Mouse (Mus musculus) layer of hippocampus, adult 9-11 months (tissue): Measurements from ENCODE around the gene Mlph.

Experiments
- DNase-seq: peaks from one replicate; pipeline ENCODE4 v3.0.0; 2022

The Mlph gene

DNA sequence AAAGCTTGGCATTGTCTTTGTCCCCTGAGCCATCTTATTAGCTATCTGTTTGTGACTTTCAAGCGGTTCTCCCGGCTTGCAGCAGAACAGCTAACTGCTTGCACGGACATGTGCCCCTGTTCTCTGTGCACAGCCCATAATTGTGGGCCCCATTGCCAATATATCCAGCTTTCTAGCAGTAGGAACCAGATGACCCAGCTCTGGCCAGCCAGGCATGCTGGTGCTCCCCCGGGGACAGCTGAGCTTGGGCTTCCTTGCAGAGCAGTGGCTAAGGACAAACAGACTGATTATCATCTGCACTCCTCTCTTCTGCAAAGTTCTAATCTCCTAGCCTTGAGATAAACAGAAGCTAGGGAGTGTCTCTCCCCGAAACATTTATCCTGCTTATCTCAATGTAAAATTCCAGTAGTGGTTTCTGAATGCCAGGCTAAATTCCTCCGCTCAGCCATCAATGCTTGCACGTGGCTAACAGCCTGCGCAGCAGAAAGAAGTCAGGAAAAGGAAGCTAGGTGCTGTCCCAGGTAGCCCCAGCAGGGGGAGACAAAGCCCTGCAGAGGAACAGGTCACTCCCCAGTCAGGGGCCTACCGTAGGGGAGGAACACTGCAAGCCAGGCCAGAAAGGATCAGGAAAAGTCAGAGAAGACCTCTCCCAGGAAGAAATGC lies 58.2 kb downstream of the Mlph start:
- DNase-seq, result peak; percentile 82

DNA sequence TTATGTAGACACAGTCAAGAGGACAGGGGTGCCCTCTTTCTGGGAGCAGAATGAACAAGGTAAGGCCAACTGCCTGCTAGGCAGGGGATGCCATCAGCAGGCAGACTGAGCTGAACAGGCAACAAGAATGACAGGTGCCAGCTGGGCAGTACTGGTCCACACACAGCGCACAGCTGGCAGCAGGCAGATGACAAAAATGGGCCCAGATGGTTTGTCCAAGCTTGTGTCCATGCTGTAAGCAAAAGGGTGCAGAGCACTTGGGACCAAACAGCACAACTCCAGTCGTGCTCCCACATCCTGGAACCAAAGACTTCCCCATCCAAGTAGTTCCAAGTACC lies 58.7 kb downstream of the Mlph start:
- DNase-seq, result no peak

DNA sequence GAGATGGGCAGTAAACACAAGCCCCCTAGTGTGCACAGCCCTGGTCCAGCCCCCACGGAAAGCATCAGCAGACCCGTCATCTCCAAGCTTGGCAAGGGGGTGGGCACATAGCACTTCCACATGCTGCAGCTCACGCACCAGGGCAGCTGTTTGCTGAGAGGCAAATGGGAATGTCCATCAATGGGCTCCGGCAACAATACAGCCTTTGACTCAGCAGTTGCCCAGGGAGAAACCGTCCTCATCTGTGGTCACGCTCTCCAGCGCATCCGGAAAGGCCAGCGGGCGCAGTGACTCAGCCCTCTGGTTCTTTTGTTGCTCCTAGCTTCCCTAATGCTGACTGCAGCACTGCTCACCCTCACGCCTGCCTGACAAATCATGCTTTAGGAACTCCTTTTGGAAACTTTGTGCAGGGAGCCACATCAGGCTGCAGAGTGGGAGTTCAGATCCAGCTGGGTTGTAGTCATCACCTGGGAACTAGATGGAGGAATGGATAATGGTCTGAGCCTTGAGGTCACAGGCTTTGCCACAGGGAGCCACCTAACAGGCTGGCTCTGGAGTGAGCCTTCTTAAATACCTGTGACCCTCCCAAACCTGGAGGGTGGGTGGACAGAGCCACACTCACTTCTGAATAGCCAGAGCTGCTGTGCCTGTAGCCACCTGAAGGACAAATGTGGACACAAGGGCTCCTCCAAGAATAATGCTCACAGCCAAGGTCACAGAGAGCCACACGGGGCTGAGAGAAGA lies 60.2 kb downstream of the Mlph start:
- DNase-seq, result peak; percentile 79

DNA sequence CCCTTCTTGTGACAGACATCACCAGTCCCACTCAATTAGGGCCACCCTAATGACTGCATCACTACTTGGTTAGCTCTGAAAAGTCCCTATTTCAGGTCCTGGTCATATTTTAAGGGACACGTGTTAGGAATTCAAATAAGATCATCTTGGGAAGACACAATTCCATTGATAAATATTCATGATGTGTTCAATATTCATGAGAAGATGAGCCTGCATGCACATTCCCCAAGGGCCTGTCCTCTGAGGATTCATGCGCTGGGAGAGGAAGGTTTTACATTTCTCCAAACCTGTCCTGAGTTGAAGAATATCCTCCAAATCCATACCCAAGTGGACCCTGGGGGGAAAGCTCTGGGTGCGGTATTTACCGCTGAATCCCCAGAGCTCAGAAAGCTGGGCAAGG lies 61.1 kb downstream of the Mlph start:
- no peak for DNase-seq

DNA sequence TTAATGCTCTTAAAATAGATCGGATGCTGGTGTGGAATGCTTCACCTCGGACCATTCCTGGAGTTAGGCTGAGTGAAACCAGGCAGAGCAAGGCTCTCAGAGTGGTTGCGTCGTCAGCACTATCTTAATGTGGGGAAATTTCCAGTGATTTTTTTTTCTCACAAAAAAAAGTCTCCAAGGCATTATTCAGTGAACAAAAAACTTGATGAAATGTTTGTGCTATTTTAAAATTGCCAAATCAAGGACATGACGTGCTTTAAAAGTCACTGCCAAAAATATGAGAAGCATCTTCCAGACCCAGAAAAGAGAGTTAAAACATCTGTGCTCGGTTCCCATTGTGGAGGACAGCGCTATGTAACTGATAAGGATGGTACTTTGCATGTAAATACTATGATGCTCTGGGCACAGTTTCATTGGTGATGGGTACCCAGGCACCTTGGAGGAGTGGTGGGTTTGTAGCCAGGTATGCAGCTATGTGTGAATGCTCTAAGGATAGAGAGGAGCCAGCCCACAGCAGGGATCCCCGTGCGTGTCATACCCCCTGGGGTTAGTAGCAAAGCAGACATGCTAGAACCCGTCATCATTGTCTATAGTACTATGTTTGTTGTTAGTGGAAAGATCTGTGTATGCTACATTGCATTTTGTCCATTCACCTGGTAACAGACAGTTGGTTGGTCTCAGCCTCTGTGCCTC lies 65.9 kb downstream of the Mlph start:
- peak; percentile 11 for DNase-seq

DNA sequence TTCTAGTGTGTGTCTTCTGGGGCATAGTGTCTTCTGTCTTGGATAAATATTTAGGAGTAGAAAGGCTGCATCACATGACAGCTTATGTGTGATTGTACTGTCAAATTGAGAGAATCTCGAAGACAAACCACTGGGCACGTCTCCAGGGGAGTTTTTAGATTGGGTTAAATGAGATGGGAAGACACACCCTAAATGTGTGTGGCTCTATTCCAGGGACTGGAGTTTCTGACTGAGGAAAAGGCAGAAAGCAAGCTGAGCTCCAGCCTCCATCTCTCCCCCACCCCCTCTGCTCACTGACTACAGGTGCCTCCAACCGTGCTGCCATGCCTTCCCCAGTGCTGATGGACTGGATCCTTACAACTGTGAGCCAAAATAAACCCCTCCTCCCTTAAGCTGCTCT lies 66.5 kb downstream of the Mlph start:
- peak; percentile 8 for DNase-seq

DNA sequence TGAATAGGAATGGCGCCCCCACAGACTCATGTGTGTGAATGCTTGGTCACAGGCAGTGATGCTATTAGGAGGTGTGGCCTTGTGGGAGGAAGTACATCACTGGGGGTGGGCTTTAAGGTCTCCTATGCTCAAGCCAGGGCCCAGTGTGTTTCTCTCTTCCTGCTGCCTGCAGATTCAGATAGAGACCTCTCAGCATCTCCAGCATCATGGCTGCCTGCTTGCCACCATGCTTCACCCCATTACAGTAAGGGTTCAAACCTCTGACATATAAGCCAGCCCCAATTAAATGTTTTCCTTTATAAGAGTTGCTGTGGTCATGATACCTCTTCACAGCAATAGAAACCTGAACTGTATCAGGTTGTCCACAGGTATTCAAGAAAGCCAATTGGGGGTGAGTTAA lies 81.0 kb downstream of the Mlph start:
- no peak for DNase-seq

DNA sequence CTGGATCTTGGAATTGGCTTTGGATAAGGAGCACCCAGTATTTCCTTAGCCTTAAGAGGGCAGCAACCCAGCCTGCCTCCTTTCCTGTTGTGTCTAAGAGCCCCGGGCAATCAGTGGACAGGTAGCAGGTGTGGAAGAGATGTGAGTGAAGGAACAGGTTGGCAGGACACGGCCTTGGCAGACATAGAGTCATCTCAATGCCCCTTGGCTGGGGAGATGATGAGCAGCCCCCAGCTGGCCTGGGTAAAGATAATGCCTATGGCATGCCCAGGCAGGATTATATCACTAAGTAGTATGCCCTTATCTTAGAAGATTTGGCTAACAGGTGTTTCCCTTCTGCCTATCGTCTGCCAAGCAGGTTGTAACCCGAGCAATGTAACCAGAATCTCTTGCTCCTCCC lies 82.3 kb downstream of the Mlph start:
- DNase-seq, result no peak

DNA sequence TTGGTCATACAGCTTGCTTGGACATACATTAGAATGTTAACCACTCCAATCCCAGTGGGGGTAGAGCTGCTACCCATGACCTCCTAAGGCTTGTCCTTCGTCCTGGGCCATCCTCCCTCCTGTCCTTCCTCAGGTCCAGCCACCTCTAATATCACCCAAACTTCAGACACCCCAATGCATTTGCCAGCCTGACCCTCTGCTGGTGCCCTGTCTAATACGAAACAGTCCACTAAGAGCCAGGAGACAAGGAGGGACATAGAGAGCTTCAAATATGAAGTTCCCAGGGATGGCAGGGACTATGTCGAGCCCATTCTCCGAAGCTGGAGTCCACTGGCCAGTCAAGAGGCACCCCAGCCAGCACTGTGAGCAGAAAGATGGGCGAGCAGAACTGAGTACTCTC lies 82.8 kb downstream of the Mlph start:
- DNase-seq, result no peak

DNA sequence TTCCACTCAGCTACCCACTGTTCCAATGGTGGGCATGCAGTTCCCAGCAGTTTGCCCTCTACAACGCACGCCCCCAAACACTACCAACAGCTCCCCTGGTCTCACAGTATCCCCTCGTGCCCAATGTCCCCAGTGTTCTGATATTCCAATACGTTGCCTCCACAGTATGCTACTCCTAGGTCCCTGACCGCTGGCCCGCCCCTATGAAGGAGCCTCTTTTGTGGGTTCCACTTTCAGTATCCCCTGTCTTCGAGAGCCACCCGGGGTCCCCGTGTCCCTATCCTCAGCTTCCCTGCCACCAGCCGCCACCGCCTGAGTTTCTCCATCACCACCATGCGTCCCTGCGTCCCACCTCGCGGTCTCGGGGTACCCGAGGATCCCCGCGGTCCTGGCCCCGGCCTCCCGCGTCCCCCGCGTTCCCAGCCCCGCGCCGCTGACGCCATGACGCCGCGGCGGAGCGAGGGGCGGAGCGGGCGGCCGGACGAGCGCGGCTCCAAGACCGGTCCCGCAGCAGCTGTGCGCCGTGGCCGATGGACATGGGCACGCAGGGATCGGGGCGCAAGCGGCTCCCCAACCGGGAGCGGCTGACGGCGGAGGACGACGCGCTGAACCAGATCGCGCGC lies 83.5 kb downstream of the Mlph start, which contains the start of gene Lrrfip1:
Lrrfip1 (plus strand) TSS at position 470 of the 623 bp plus-strand sequence.
- no peak for DNase-seq

DNA sequence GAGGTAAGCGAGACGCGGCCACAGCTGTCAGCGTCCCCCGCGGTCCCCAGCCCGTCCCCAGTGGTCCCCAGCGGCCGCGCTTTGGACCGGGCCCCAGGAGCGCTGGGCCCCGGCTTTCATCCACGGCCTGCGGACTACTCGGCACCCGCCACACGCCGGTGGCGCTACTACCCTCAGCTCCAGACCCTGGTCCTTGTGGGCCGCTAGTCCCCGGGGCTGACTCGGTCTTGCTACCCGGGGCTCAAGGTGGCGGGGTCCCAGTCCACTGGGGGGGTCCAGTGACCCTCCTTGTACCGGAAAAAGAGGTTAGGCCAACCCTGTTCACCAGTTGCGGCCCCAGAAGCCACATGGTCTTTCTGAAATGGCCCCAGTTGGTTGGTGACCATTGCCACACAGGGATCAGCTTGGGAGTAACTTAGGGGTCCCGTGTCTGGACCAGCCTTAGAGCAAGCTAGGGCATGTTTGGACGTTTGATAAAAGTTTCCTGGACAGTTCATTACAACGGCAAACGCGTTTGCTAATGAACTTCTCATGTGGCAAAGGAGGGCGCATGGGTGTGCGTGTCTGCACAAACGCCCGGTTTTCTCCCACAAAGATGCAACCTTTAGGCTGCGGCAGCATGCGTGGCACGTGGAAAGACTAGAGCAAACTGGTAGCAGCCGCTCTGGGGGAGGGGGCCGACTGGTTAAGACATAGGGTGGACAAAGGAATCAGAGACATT lies 84.2 kb downstream of the Mlph start:
- no peak for DNase-seq

DNA sequence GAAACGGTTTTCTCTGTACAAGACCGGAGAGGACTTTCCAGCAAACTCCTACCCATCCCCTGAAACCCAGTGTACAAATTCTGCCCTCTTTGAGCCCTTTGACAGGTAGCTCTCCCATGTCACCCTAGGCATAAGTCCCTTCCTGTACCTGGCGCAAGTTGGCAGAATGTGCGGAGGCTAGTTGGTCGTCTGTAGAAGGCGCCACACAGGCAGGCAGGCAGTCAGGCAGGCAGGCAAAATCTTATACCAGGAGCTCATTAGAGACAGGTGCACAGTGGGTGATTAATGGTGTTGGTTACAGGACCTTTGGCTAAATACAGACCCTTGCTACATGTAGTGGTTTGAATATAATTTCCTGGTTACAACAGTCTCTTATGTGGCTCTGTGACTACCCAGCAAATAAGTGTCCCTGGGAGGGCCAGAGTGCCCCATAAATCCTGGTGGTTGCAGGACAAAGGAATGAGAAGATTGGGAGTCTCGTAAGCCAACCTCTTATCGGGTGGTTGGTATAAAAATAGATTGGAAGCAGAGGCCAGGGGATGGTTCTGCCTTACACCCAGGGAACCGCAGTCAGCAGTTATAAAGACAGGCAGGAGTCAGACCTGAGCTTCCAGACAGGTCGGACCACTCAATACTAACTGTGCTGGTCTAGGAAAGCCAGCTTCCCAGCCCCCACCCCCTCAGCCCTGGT lies 85.2 kb downstream of the Mlph start:
- DNase-seq, result no peak
